Mouse (Mus musculus): Measurements from ENCODE around the gene Tmem252.

The Tmem252 gene

GRCm38 (mm10) chr19:24673762-24674161 lies at the start of gene Tmem252:
Gene Tmem252 (plus strand): TSS chr19:24674008.
- no peak for DNase-seq (ENCODE audit: low read depth, low spot score)

- DNase-seq (ENCODE audit: low read depth, low spot score): no peak
These were observed 45.8 kb upstream of the Tmem252 start for GRCm38 (mm10) chr19:24628049-24628448.

GRCm38 (mm10) chr19:24633008-24633407 lies 40.8 kb upstream of the Tmem252 start:
- no peak for DNase-seq (ENCODE audit: low read depth, low spot score)

- peak; percentile 69 for DNase-seq (ENCODE audit: low read depth, low spot score)
These were observed 39.2 kb upstream of the Tmem252 start for GRCm38 (mm10) chr19:24634602-24635001.

GRCm38 (mm10) chr19:24636616-24637015 lies 37.2 kb upstream of the Tmem252 start:
- DNase-seq (ENCODE audit: low read depth, low spot score): no peak

GRCm38 (mm10) chr19:24637988-24638387 lies 35.8 kb upstream of the Tmem252 start:
- no peak for DNase-seq (ENCODE audit: low read depth, low spot score)

GRCm38 (mm10) chr19:24640982-24641381 lies 32.8 kb upstream of the Tmem252 start:
- no peak for DNase-seq (ENCODE audit: low read depth, low spot score)

- DNase-seq (ENCODE audit: low read depth, low spot score): no peak
These were observed 28.8 kb upstream of the Tmem252 start for GRCm38 (mm10) chr19:24644971-24645370.

GRCm38 (mm10) chr19:24646162-24646829 lies 27.5 kb upstream of the Tmem252 start:
- DNase-seq (ENCODE audit: low read depth, low spot score): no peak

- DNase-seq (ENCODE audit: low read depth, low spot score): no peak
These were observed 25.8 kb upstream of the Tmem252 start for GRCm38 (mm10) chr19:24648016-24648415.

GRCm38 (mm10) chr19:24650428-24650827 lies 23.4 kb upstream of the Tmem252 start:
- no peak for DNase-seq (ENCODE audit: low read depth, low spot score)

GRCm38 (mm10) chr19:24651595-24651994 lies 22.2 kb upstream of the Tmem252 start:
- DNase-seq (ENCODE audit: low read depth, low spot score): no peak

- DNase-seq (ENCODE audit: low read depth, low spot score): no peak
These were observed 21.3 kb upstream of the Tmem252 start for GRCm38 (mm10) chr19:24652342-24653019.

- DNase-seq (ENCODE audit: low read depth, low spot score): no peak
These were observed 20.5 kb upstream of the Tmem252 start for GRCm38 (mm10) chr19:24653230-24653799.

GRCm38 (mm10) chr19:24656981-24657380 lies 16.8 kb upstream of the Tmem252 start:
- no peak for DNase-seq (ENCODE audit: low read depth, low spot score)

- DNase-seq (ENCODE audit: low read depth, low spot score): no peak
These were observed 11.5 kb upstream of the Tmem252 start for GRCm38 (mm10) chr19:24662346-24662745.

GRCm38 (mm10) chr19:24665771-24666170 lies 8.0 kb upstream of the Tmem252 start:
- DNase-seq (ENCODE audit: low read depth, low spot score): no peak

- no peak for DNase-seq (ENCODE audit: low read depth, low spot score)
These were observed 6.3 kb upstream of the Tmem252 start for GRCm38 (mm10) chr19:24667527-24667926.

GRCm38 (mm10) chr19:24671571-24671970 lies 2.2 kb upstream of the Tmem252 start:
- DNase-seq (ENCODE audit: low read depth, low spot score): no peak

GRCm38 (mm10) chr19:24672366-24672960 lies 1.3 kb upstream of the Tmem252 start:
- DNase-seq (ENCODE audit: low read depth, low spot score): no peak

GRCm38 (mm10) chr19:24673331-24673730 lies 477 bp upstream of the Tmem252 start:
- no peak for DNase-seq (ENCODE audit: low read depth, low spot score)

- no peak for DNase-seq (ENCODE audit: low read depth, low spot score)
These were observed 2.6 kb downstream of the Tmem252 start for GRCm38 (mm10) chr19:24676429-24676828.
